Mouse (Mus musculus) layer of hippocampus, postnatal 10 days (tissue): ENCODE measurements around the gene Rorb. TPM values are rescaled to one million over a fixed set of nuclear protein-coding genes. Genes with fewer than 3 reads are reported as not detected.

ENCODE experiments used
- DNase-seq, 2 experiments: peaks; one replicate each; pipeline ENCODE4 v3.0.0; 2021; ENCODE audit warnings: low spot score in 2 of 2
- total RNA-seq, 2 experiments: library from RNA; stranded (reverse); gene quantifications; 2 replicates each; pipeline ENCODE4 v1.2.3; 2021

The Rorb gene
- total RNA-seq, 2 experiments from 2014 or later: 16.3 to 16.7 TPM

- DNase-seq: peak; percentile 44 to 57
These were observed 221.8 kb downstream of the Rorb start for GRCm38 (mm10) chr19:18889117-18889627.

- DNase-seq: peak; percentile 27 to 51
These were observed 222.4 kb downstream of the Rorb start for GRCm38 (mm10) chr19:18888491-18889116.

DNA sequence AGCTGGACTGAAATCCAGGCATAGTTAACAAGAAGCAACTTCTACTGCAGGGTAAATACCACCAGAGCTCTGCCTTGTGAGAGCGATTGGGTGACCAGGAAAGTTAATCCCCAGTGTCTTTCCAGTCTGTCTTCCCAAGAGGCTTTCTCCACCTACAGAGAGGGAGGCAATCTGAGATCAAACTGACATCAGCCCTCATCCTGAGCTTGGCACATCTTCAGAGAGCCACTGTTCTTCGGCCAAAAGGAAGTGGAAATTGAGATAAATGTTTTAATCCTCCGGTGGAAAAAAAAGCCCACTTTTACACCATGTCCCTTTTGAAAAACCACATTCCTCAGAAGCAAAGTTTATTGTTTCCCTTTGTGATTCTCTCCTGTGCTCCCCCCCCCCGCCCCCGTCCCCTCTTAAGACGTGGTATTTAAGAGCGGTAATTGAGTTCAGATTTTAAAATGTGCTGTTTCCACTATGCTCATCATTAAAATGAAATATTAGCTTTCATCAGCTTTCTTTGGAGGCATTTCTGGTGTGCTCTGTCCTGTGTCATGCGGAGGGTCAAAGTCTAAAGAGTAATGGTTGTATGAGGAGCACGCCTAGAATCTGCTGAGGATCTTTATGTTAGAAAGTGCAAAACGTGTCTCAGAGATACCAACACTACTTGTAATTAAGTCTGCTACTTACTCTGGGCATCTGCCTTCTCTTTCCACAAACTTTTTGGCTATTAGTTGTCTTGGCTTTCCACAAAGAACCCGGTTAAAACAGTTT, 223.2 kb downstream of the Rorb start:
- no peak for DNase-seq

- DNase-seq: no peak
These were observed 229.8 kb downstream of the Rorb start for GRCm38 (mm10) chr19:18881162-18881561.
